Mouse (Mus musculus) G1E-ER4 (cell line): ENCODE data around the gene Mrvi1. TPM values are rescaled to one million over a fixed set of nuclear protein-coding genes. Genes with fewer than 3 reads are reported as not detected.

Experiments
- GATA1 ChIP-seq: IDR thresholded peaks from one replicate; pipeline ENCODE4 v1.8.0; 2012; ENCODE audit warnings: low read length, inconsistent platforms
- polyA plus RNA-seq: library from polyadenylated mRNA; stranded (reverse); fragments of >175 nt; gene quantifications from 2 replicates; pipeline ENCODE4 v1.2.3, GENCODE M21; 2012

Mrvi1 gene
- 0.08 and 0.11 TPM in 2 replicates for polyA plus RNA-seq

DNA sequence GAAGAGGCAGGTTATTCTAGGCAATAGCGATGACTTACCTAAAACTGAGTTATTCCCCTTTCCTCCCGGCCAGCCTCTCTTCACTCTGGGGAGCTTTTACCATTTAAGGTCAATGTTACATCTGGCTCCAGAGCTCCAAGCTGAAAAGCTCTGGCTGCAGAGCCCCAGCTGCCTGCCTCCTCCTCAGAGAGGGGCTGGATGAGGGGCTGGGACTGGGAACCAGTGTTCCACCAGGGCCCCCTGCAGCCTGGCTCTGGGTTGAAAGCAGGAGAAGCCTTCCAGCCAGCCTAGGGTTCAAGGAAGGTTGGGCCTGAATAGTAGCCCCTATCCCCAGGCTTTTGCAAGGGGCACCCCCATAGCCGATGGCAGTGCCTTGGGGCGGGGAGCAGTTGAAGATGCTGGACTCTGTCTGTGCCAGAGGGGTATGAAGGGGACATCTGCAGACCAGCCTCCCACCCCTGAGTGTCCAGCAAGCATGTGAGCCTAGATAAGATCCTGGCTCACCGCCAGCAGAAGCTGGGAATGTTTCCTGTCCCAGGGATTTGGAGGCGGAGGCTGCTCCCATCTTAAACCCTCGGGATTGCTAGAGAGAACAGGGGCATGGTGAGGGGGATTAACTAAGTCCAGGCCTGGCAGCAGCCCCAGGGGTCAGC lies at the start of gene Mrvi1:
Mrvi1 (minus strand) TSS at position 409 of the 653 bp plus-strand sequence.
- TF ChIP-seq GATA1, result no peak

DNA sequence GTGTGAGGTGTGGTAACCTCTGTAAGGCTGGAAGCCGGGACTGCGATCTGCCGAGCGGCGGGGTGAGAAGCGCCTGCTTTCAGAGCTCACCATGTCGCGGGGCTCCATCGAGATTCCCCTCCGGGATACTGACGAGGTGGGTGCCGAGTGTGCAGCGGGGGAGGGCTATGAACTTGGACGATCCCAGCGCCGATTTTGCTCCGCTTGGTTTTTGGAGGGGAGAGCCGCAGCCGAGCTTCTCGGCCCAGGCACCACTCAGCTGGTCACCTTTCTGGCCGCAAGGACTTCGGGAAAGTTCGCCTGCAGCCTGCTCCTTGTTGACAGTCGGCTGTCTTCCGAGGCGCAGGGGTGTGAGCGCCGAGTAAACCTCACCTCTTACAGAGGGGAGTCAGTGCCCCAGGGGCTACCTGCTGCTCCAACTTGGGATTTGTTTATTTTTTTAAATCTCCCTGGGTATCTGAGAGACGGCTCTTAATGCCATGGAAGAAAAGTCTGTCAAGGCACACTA lies 46.8 kb upstream of the Mrvi1 start:
- TF ChIP-seq GATA1, result no peak

DNA sequence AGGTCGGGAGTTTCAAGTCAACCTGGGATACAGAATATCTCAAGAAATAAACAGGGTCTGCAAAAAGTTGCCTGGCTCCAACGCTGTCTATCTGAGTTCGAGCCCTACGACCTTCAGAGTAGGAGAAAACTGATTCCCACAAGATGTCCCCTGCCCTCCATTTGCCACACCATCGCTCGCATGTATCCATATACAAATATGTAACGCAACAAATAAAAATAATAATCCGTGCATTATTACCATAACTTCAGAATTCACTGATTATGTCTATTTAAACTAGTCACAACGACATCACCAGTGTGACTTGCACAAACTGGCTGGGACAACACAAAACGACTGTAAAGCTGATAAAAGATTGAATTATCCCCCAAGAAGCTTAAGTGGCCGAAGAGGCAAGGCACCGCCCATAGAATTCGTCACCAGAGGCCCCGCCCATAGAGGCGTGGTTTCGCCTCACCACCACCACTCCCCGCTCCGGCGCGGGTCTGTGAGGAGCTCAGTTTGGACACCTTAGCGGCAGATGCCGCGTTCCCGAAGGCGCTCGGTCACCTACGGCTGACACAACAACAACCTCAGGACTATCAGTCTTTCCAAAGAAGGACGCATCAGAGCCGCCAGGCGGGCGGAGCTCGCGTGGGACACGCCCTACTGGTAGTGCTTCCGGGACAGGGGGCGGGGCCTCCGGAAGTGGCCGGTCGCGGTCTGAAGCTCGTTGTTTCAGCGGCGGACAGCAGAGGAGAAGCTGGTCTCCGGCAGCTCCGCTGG lies 46.2 kb upstream of the Mrvi1 start, which contains the start of gene Ctr9:
Ctr9 (plus strand) TSS at position 671 of the 765 bp plus-strand sequence.
- TF ChIP-seq GATA1, result no peak

DNA sequence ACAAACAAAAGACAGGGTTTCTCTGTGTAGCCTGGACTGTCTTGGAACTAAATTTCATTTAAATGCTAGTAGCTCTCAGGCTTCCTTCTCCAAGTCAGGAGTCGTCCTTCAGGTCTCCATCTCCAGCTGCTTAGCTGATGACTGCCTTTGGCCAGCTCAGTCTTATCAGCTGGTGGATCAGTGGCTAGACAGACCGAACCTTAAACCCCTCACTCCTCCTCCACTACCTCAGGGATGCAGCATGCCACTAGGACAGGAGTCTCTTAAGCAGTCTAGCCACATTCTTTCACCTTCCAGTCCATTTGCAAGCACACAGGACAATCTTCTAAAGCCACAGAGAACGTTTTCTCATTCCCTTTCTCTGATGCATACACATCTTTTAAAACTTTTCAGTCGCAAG lies 42.7 kb upstream of the Mrvi1 start:
- no peak for TF ChIP-seq GATA1

DNA sequence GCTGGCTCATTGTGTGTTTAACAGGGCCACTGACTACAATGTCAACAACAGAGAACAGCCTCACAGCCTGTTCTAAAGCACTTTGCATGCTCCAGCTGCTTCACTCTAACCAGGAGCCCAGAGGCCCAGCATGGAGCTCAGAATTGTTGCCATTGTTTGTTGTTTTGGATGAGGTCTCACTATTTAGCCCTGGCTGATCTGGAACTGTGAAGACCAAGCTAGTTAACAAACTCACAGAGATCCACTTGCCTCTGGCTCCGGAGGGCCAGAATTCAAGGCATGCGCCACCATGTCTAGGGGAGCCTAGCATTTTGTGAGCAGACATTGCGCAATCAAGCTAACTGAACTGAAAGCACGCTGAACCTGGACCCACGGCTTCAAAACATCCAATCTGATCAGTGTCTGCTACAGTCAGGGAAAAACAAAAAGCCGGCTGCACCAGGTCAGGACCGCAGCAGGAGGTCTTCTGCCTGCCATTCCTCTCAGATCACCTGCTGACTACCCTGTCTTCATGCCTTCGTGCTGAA lies 41.9 kb upstream of the Mrvi1 start:
- TF ChIP-seq GATA1, result no peak

DNA sequence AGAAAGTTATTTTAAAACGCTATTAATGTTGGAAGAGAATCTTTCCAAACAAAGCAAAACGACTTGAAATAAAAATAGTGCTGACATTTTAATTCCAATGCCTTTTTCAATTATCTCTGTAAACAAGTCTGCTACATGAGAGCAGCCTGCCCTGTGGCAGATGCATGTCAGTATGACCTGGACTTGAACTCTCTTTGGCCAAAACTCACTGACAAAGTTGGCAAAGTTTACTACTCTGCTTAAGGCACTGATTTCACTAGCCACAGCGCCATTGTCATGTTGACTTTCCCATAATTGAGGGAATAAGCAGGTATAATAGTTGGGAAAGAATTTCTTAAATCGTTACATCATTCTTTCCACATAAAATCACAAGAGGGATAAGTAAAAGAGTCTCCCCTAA lies 38.6 kb upstream of the Mrvi1 start:
- no peak for TF ChIP-seq GATA1

DNA sequence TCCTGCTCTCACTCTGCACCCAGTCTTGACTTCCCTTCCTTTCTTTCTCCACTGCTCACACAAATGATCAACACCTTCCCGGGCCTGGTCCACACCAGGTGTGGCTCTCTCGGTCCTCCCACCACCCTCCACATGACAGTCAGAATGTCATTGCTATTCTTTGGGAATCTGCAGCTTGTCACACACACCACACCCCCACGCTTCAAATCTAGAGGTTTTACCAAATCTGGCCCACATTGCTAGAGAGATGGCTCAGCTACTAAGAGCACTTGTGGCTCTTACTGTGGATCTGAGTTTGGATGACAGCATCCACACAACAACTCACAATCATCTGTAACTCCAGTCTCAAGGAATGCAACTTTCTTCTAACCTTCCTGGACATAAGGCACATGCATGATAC lies 34.7 kb upstream of the Mrvi1 start:
- TF ChIP-seq GATA1, result no peak

DNA sequence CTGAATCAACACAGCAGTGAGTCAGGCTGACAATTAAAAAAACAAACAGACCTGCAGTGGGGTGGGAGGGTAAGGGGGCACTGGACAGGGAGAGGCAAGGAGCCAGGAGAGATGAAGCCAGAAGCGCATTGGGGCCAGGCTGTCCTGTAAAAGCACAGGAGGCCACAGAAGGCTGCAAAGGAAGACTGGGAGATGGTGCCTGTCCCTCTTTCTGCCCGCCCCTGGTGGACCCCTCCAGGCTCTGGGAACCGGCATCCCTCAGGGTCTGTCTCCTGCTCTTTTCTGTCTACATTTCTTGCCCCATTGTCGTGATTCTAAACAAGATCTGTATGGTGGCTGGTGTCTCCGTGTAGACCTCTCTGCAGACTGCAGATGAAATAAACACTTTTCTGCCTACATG lies 33.5 kb upstream of the Mrvi1 start:
- TF ChIP-seq GATA1, result no peak

DNA sequence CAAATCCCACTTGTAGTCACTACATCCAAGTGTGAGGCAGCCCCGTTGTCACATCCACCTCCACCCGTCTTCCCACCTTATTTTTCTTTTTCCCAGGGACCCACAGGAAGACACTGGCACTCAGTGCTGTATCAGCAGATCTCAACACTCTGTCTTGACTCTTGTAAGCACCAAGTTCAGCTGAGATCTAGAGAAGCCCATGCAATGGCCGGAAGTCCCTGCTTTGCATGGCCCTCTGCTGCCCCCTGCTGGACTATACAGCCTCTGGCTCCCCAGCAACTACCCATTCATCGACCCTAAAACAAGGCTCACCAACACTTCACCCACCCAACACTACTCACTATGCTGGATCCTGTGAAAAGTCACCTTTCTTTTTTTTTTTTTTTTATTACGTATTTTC lies 32.6 kb upstream of the Mrvi1 start:
- TF ChIP-seq GATA1, result no peak

DNA sequence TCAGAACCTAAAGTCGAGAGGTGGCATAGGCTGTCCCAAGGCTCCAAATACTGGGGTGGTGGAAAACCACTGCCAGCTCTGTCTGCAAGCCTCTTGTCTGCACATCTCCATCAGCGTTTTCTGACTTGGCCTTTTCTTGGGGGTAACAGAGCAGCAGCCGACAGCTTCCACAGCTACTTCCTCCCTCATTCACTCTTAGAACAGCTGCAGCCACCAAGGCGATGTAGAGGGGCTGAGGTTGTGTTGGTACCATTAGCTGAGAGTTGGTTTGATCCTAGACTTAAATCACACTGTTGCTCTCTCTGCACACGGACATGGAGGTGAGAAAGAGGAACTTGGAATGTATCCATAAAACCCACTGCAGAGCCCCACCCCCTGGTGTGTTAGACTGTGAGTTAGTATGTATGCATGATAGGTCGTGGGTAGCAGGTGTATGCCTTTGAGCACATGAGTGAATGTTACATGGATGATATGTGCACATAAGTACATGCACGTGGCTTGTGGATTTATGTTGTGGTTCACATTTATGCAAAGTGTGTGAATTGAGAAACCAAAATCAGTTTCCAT lies 31.9 kb upstream of the Mrvi1 start:
- TF ChIP-seq GATA1, result no peak

DNA sequence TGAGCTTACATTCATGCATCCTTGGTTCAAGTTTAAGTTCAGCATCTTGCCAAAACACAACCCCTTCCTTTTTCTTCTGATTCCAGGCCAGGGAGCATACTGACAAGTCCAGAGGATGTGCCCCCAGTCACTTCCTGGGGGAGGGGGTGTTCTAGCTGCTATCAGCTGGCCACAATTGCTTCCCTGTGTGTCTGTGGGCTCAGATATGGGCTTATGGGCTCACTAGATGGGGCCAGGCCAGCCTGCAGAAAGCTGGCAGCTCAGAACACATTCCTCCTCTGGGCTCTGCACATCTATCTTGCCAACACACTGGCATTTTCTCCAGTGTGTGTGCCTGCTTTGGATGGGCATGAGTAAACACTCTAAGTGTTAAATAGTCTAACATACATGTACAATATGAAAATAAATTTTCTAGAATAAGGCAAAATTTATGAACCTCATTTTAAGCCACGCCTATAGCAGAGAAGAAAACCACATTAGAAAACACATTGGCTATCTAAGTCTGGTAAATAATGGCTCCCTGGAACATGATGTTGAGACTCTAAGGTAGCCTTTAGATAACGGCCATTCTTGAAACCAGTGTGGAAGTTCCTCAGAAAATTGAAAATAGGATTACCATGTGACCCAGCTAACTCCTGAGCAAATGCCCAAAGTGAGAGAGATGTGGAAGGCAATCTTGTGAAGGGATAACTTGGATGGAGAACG lies 22.0 kb upstream of the Mrvi1 start:
- peak; percentile 88 for TF ChIP-seq GATA1

DNA sequence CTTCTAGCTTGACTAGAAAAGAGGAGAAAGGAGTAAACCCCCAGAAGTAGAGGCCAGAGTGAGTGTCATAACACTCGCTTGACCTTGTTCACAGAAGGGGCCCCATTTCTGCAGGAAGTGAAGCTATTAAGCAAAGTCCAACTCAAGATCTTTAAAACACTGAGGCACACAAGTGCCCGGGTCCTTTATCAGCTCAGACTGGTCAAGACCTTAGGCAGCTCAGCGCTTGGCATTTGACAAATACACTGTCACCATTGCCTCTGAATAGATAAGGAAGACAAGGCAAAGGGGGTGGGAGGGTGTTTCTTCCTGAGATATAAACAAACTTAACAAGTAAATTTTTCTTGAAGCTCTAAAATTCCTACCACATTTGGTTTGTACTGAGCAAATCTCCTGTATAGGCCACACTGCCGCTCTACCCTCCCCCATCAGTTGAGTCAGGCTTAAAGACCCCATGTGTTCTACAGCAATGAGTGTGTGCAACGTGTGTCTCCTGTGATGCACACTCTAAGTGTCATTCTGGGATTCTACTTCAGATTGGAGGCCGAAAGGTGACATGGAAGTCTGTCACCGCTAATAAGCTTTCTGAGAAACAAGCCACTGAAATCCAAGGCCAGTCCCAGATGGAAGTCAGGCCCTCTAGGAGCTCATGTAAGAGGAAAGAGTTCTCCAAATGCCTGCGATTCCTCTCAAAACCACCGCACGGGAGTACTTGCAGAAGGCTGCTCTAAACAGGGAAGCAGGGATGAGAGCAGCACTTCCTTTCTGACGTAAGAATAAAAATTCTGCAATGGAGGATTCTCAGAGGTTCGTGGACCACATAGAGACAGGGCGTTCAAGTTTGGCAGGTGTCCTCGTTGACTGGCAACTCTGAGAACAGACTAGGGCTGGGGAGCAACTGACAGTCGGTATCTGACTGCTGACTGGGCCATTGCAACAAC lies 16.9 kb upstream of the Mrvi1 start:
- TF ChIP-seq GATA1, result no peak

DNA sequence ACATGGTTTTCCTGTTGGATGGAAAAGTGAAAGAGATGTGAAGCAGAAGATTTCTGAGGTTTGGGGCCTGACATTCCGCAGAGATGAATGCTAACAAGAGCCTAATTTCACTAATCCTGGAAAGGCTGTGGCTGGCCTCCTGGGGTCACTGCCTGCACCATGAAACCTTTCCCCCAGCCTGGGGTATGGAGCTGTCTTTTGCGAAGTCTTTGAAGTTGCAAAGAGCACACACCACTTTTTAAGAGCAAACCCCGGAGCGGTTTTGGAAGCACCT lies 8.9 kb upstream of the Mrvi1 start:
- TF ChIP-seq GATA1, result no peak

DNA sequence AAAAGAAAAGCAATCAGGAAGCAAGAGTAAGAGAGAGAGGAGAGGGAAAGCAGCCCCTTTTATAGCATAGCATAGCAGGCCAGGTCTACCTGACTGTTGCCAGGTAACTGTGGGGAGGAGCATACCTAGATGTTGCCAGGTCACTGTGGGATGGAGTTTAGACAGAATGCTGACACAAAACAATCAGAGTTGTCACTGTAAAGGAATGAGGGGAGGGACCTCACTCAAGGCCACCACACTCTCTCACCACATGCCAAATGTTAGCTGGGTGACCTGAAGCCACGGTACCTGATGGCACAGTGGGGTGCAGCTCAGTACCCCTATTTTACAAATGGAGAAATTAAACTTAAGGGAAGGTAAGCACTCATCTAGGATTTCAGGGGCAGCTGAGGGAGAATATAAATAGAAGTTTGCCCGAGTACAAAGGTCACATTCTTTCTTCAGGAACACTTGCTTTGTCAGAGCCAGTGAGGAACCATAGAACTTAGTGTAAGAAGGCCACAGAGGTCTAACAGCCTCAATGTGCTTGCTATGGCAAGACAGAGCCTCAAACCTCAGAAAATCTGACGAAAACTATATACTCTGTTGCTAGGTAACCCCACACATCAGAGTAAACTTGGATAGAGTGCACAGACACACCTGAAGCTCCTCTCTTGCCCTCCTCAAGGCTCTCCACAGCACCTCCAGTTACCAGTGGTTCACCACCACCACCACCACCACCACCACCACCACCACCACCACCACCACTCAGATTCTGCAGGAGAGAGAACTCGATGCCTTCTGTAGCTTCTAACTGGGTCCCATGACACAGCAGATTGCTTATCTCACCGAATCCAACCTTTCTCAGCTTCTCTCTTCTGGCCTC lies 8.3 kb upstream of the Mrvi1 start:
- TF ChIP-seq GATA1, result no peak
